1 mouse cellular context compared by ENCODE assay signal in genomic region chr17:35194844-35195630, GRCm38 (mm10).
TF ChIP-seq lines count a peak whose summit lies in the region.

No protein-coding gene starts in this region.

TF ChIP-seq in CH12.LX, 34 proteins besides CTCF, POLR2A, EP300 and RAD21 (continued from another document):
- TF ChIP-seq MAZ (IDR thresholded peaks at IDR 0.05; ENCODE audit: low read depth, low read length) (no peak; the same call in 1 of the 2 replicates), MXI1 (IDR thresholded peaks at IDR 0.05; ENCODE audit: low read depth, low read length) (peak; percentile 18; the same call in 1 of the 2 replicates), JUND (conservative IDR thresholded peaks at IDR 0.05; ENCODE audit: low read depth, low read length) (0 out of 2 replicates have a peak, but pooled peaks have one; percentile 21), ETS1 (conservative IDR thresholded peaks at IDR 0.05; ENCODE audit: low read depth, low read length) (no peak; the same call in 1 of the 2 replicates), MAX (IDR thresholded peaks at IDR 0.05; ENCODE audit: low read length) (no peak; the same call in 1 of the 2 replicates), USF1 (IDR thresholded peaks at IDR 0.05; ENCODE audit: low read depth, low read length) (no peak), UBTF (IDR thresholded peaks at IDR 0.05; ENCODE audit: low read depth, low read length) (peak; percentile 59; the same call in 1 of the 2 replicates), NRF1 (IDR thresholded peaks at IDR 0.05; ENCODE audit: low read depth, low read length) (no peak), POLR2AphosphoS2 (IDR thresholded peaks at IDR 0.05; ENCODE audit: low read depth, low read length) (no peak), MYC (IDR thresholded peaks at IDR 0.05; ENCODE audit: low read depth, low read length) (no peak), GABPA (IDR thresholded peaks at IDR 0.05; ENCODE audit: insufficient replicate concordance, low read depth, low read length) (no peak), SMC3 (IDR thresholded peaks at IDR 0.05; ENCODE audit: low read depth, low read length) (peak; percentile 1; the same call in 1 of the 2 replicates), PAX5 (IDR thresholded peaks at IDR 0.05; ENCODE audit: low read length) (no peak), ZMIZ1 (IDR thresholded peaks at IDR 0.05; ENCODE audit: low read depth, low read length) (no peak)
